Mouse (Mus musculus): ENCODE results near the gene Gid4. TPM values are rescaled to one million over a fixed set of nuclear protein-coding genes. Genes with fewer than 3 reads are reported as not detected.

Gene Gid4
- polyA plus RNA-seq, 1 experiment from 2014 or later: 30.1 TPM

GRCm38 (mm10) chr11:60397172-60397571 lies 19.8 kb upstream of the Gid4 start:
- WGBS: 91% methylated on average over 2 of the region's 2 CpGs
- peaks cover 7% of the 10 kb centered on the region; the same call in 1 of the 2 replicates for H3K4me1 ChIP-seq
- H3K27me3 ChIP-seq: no peaks in the 10 kb centered on the region
- no peak overlapping the region for H3K4me3 ChIP-seq
- no peaks in the 10 kb centered on the region for H3K9me3 ChIP-seq (replicated peaks)
- no peak overlapping the region for H3K27ac ChIP-seq
- no peak for ATAC-seq (ENCODE audit: low FRiP score)
- peaks cover 14% of the 10 kb centered on the region for H3K36me3 ChIP-seq
- no peak overlapping the region for H3K9ac ChIP-seq
- no peak overlapping the region for H3K4me2 ChIP-seq (replicated peaks)

- no peak overlapping the region for H3K9ac ChIP-seq
- H3K27me3 ChIP-seq: no peaks in the 10 kb centered on the region
- no peak for ATAC-seq (ENCODE audit: low FRiP score)
- H3K36me3 ChIP-seq: peaks cover 61% of the 10 kb centered on the region
- no peak overlapping the region for H3K4me3 ChIP-seq
- H3K27ac ChIP-seq: no peak overlapping the region
- WGBS: 96% methylated on average over 1 of the region's 1 CpGs
- no peaks in the 10 kb centered on the region for H3K4me1 ChIP-seq
- H3K9me3 ChIP-seq (replicated peaks): no peaks in the 10 kb centered on the region
- no peak overlapping the region for H3K4me2 ChIP-seq (replicated peaks)
Observed at GRCm38 (mm10) chr11:60406606-60407005, 10.3 kb upstream of the Gid4 start.

- Histone ChIP-seq H3K36me3 (peaks cover 14% of the 10 kb centered on the region), H3K9me3 (replicated peaks) (no peaks in the 10 kb centered on the region)
Observed at GRCm38 (mm10) chr11:60412173-60412572, 4.8 kb upstream of the Gid4 start.

GRCm38 (mm10) chr11:60412921-60413320 lies 4.0 kb upstream of the Gid4 start:
- Histone ChIP-seq H3K27ac (no peak overlapping the region), H3K9ac (no peak overlapping the region), H3K4me2 (replicated peaks) (no peak overlapping the region), H3K36me3 (peaks cover 11% of the 10 kb centered on the region), H3K9me3 (replicated peaks) (no peaks in the 10 kb centered on the region), H3K4me3 (no peak overlapping the region), H3K4me1 (peaks cover 16% of the 10 kb centered on the region), H3K27me3 (no peaks in the 10 kb centered on the region)
- 90% methylated on average over 2 of the region's 2 CpGs for WGBS
- ATAC-seq (ENCODE audit: low FRiP score): no peak

More at GRCm38 (mm10) chr11:60412173-60412572, 4.8 kb upstream of the Gid4 start:
- Histone ChIP-seq H3K27me3 (no peaks in the 10 kb centered on the region), H3K27ac (no peak overlapping the region), H3K9ac (no peak overlapping the region), H3K4me2 (replicated peaks) (no peak overlapping the region), H3K4me1 (peaks cover 16% of the 10 kb centered on the region), H3K4me3 (no peak overlapping the region)
- 20% methylated on average over 3 of the region's 3 CpGs for WGBS
- ATAC-seq (ENCODE audit: low FRiP score): no peak

GRCm38 (mm10) chr11:60416590-60416962 lies 369 bp upstream of the Gid4 start:
- Histone ChIP-seq H3K4me2 (replicated peaks) (peak overlapping the region; percentile 86), H3K36me3 (no peaks in the 10 kb centered on the region), H3K4me1 (peaks cover 30% of the 10 kb centered on the region), H3K27me3 (no peaks in the 10 kb centered on the region), H3K4me3 (peak overlapping the region; percentile 89), H3K27ac (peak overlapping the region; percentile 64; the same call in 1 of the 2 replicates), H3K9ac (peak overlapping the region; percentile 83), H3K9me3 (replicated peaks) (no peaks in the 10 kb centered on the region)
- ATAC-seq (ENCODE audit: low FRiP score): peak; percentile 68
- WGBS: under 1% methylated on average over 21 of the region's 21 CpGs

GRCm38 (mm10) chr11:60417717-60418472 lies 950 bp downstream of the Gid4 start, which contains the start of gene Atpaf2:
Gene Atpaf2, minus strand, starts transcription at chr11:60418457.
- Histone ChIP-seq H3K4me3 (peak within 1 kb of the TSS; percentile 89), H3K27ac (peak within 1 kb of the TSS; percentile 82), H3K27me3 (no peaks in the 10 kb centered on the region), H3K4me2 (replicated peaks) (peak within 1 kb of the TSS; percentile 86), H3K9ac (peak within 1 kb of the TSS; percentile 96), H3K36me3 (no peaks in the 10 kb centered on the region), H3K4me1 (peaks cover 30% of the 10 kb centered on the region), H3K9me3 (replicated peaks) (no peaks in the 10 kb centered on the region)
- peak; percentile 66 for ATAC-seq (ENCODE audit: low FRiP score)
- under 1% methylated on average over 39 of the region's 39 CpGs for WGBS

GRCm38 (mm10) chr11:60418473-60418803 lies 1.5 kb downstream of the Gid4 start:
- H3K9me3 ChIP-seq (replicated peaks): no peaks in the 10 kb centered on the region
- H3K4me1 ChIP-seq: peaks cover 30% of the 10 kb centered on the region
- H3K36me3 ChIP-seq: no peaks in the 10 kb centered on the region
- WGBS: 26% methylated on average over 6 of the region's 6 CpGs
- peak overlapping the region; percentile 89 for H3K4me3 ChIP-seq
- peak overlapping the region; percentile 86 for H3K4me2 ChIP-seq (replicated peaks)
- 0 out of 2 replicates have a peak overlapping the region, but pooled peaks have one; percentile 82 for H3K27ac ChIP-seq
- ATAC-seq (ENCODE audit: low FRiP score): no peak
- H3K9ac ChIP-seq: peak overlapping the region; percentile 96
- no peaks in the 10 kb centered on the region for H3K27me3 ChIP-seq

- Histone ChIP-seq H3K27ac (no peak overlapping the region), H3K9ac (no peak overlapping the region), H3K4me3 (no peak overlapping the region), H3K36me3 (no peaks in the 10 kb centered on the region; the same call in 1 of the 2 replicates), H3K4me1 (peaks cover 14% of the 10 kb centered on the region), H3K4me2 (replicated peaks) (no peak overlapping the region), H3K27me3 (no peaks in the 10 kb centered on the region), H3K9me3 (replicated peaks) (no peaks in the 10 kb centered on the region)
- no peak for ATAC-seq (ENCODE audit: low FRiP score)
- 60% methylated on average over 6 of the region's 6 CpGs for WGBS
Observed at GRCm38 (mm10) chr11:60422046-60422668, 5.2 kb downstream of the Gid4 start.

GRCm38 (mm10) chr11:60423006-60423405 lies 6.1 kb downstream of the Gid4 start:
- no peak for ATAC-seq (ENCODE audit: low FRiP score)
- Histone ChIP-seq H3K4me3 (no peak overlapping the region), H3K36me3 (peaks cover 6% of the 10 kb centered on the region), H3K9me3 (replicated peaks) (no peaks in the 10 kb centered on the region), H3K4me1 (peaks cover 13% of the 10 kb centered on the region), H3K27me3 (no peaks in the 10 kb centered on the region), H3K4me2 (replicated peaks) (no peak overlapping the region), H3K9ac (no peak overlapping the region), H3K27ac (no peak overlapping the region)
- 53% methylated on average over 1 of the region's 1 CpGs for WGBS

GRCm38 (mm10) chr11:60426417-60426816 lies 9.5 kb downstream of the Gid4 start:
- H3K27ac ChIP-seq: no peak overlapping the region
- peaks cover 14% of the 10 kb centered on the region for H3K36me3 ChIP-seq
- H3K4me2 ChIP-seq (replicated peaks): no peak overlapping the region
- no peaks in the 10 kb centered on the region for H3K27me3 ChIP-seq
- ATAC-seq (ENCODE audit: low FRiP score): no peak
- H3K4me3 ChIP-seq: no peak overlapping the region
- H3K9me3 ChIP-seq (replicated peaks): no peaks in the 10 kb centered on the region
- no peak overlapping the region for H3K9ac ChIP-seq
- 90% methylated on average over 1 of the region's 1 CpGs for WGBS
- no peaks in the 10 kb centered on the region for H3K4me1 ChIP-seq

GRCm38 (mm10) chr11:60427628-60428027 lies 10.7 kb downstream of the Gid4 start:
- no peak overlapping the region for H3K9ac ChIP-seq
- 95% methylated on average over 3 of the region's 3 CpGs for WGBS
- no peaks in the 10 kb centered on the region for H3K27me3 ChIP-seq
- no peaks in the 10 kb centered on the region for H3K9me3 ChIP-seq (replicated peaks)
- no peak overlapping the region for H3K4me3 ChIP-seq
- H3K4me2 ChIP-seq (replicated peaks): no peak overlapping the region
- no peaks in the 10 kb centered on the region for H3K4me1 ChIP-seq
- peaks cover 18% of the 10 kb centered on the region for H3K36me3 ChIP-seq
- no peak for ATAC-seq (ENCODE audit: low FRiP score)
- no peak overlapping the region for H3K27ac ChIP-seq

GRCm38 (mm10) chr11:60433501-60433900 lies 16.6 kb downstream of the Gid4 start:
- no peak overlapping the region for H3K27ac ChIP-seq
- no peaks in the 10 kb centered on the region for H3K4me1 ChIP-seq
- no peak for ATAC-seq (ENCODE audit: low FRiP score)
- H3K9me3 ChIP-seq (replicated peaks): no peaks in the 10 kb centered on the region
- H3K4me3 ChIP-seq: no peak overlapping the region
- peaks cover 55% of the 10 kb centered on the region for H3K36me3 ChIP-seq
- no peak overlapping the region for H3K9ac ChIP-seq
- H3K27me3 ChIP-seq: no peaks in the 10 kb centered on the region
- no peak overlapping the region for H3K4me2 ChIP-seq (replicated peaks)

GRCm38 (mm10) chr11:60435133-60435532 lies 18.2 kb downstream of the Gid4 start:
- H3K4me1 ChIP-seq: no peaks in the 10 kb centered on the region
- no peaks in the 10 kb centered on the region for H3K27me3 ChIP-seq
- no peak overlapping the region for H3K27ac ChIP-seq
- WGBS: 94% methylated on average over 1 of the region's 1 CpGs
- no peak overlapping the region for H3K4me2 ChIP-seq (replicated peaks)
- H3K9ac ChIP-seq: no peak overlapping the region
- no peaks in the 10 kb centered on the region for H3K9me3 ChIP-seq (replicated peaks)
- no peak overlapping the region for H3K4me3 ChIP-seq
- peaks cover 63% of the 10 kb centered on the region for H3K36me3 ChIP-seq
- no peak for ATAC-seq (ENCODE audit: low FRiP score)

Measured in hindbrain, embryonic 12.5 days (tissue).